Mouse (Mus musculus): ENCODE measurements around the gene Pakap. TPM values are rescaled to one million over a fixed set of nuclear protein-coding genes. Genes with fewer than 3 reads are reported as not detected.
A peak's percentile ranks its signal among the peaks of the same experiment; 100 is the strongest.

Pakap gene
- polyA plus RNA-seq, 1 experiment, result 7.1 TPM

GRCm38 (mm10) chr4:57783391-57783770 is 215.4 kb downstream of the Pakap start:
- no peaks in the 10 kb centered on the region for H3K27me3 ChIP-seq (ENCODE audit: control insufficient read depth, insufficient read depth, insufficient read length)
- no peak for TF ChIP-seq FOSL1 (IDR thresholded peaks at IDR 0.05; ENCODE audit: insufficient read depth, low read length, poor library complexity, severe bottlenecking)
- no peak for TF ChIP-seq USF1 (IDR thresholded peaks at IDR 0.05; ENCODE audit: low read depth)
- no peak for TF ChIP-seq MYOD1 (IDR thresholded peaks at IDR 0.05; ENCODE audit: control insufficient read depth, insufficient read length, low read depth)
- TF ChIP-seq MYOG (IDR thresholded peaks at IDR 0.05; ENCODE audit: control insufficient read depth, extremely low read depth, insufficient read length), result no peak
- TF ChIP-seq CTCF (IDR thresholded peaks at IDR 0.05; ENCODE audit: control insufficient read depth, insufficient read depth, insufficient read length), result no peak
- TF ChIP-seq CEBPB (IDR thresholded peaks at IDR 0.05; ENCODE audit: low read depth), result no peak
- TF ChIP-seq MAX (IDR thresholded peaks at IDR 0.05), result no peak
- H3K79me2 ChIP-seq (ENCODE audit: control insufficient read depth, insufficient read depth), result peaks cover 63% of the 10 kb centered on the region
- peaks cover 22% of the 10 kb centered on the region for H3K79me3 ChIP-seq (ENCODE audit: low read depth)
- H3K36me3 ChIP-seq (ENCODE audit: control insufficient read depth, insufficient read depth), result peaks cover 3% of the 10 kb centered on the region
- peak overlapping the region; percentile 48 for H3K4me3 ChIP-seq (ENCODE audit: insufficient read depth, poor library complexity, severe bottlenecking)
- peak overlapping the region; percentile 78 for H3ac ChIP-seq (ENCODE audit: control insufficient read depth, insufficient read length, low read depth)

- H3K36me3 ChIP-seq (ENCODE audit: control insufficient read depth, insufficient read depth), result peaks cover 3% of the 10 kb centered on the region
- TF ChIP-seq CTCF (IDR thresholded peaks at IDR 0.05; ENCODE audit: control insufficient read depth, insufficient read depth, insufficient read length) (no peak), MAX (IDR thresholded peaks at IDR 0.05) (no peak), FOSL1 (IDR thresholded peaks at IDR 0.05; ENCODE audit: insufficient read depth, low read length, poor library complexity, severe bottlenecking) (no peak), MYOD1 (IDR thresholded peaks at IDR 0.05; ENCODE audit: control insufficient read depth, insufficient read length, low read depth) (no peak), MYOG (IDR thresholded peaks at IDR 0.05; ENCODE audit: control insufficient read depth, extremely low read depth, insufficient read length) (no peak), USF1 (IDR thresholded peaks at IDR 0.05; ENCODE audit: low read depth) (no peak), CEBPB (IDR thresholded peaks at IDR 0.05; ENCODE audit: low read depth) (no peak)
- peaks cover 23% of the 10 kb centered on the region for H3K79me3 ChIP-seq (ENCODE audit: low read depth)
- no peak overlapping the region for H3K4me3 ChIP-seq (ENCODE audit: insufficient read depth, poor library complexity, severe bottlenecking)
- no peak overlapping the region for H3ac ChIP-seq (ENCODE audit: control insufficient read depth, insufficient read length, low read depth)
- peaks cover 69% of the 10 kb centered on the region for H3K79me2 ChIP-seq (ENCODE audit: control insufficient read depth, insufficient read depth)
- no peaks in the 10 kb centered on the region for H3K27me3 ChIP-seq (ENCODE audit: control insufficient read depth, insufficient read depth, insufficient read length)
Measured at GRCm38 (mm10) chr4:57783853-57784600, 216.0 kb downstream of the Pakap start.

- H3K27me3 ChIP-seq (ENCODE audit: control insufficient read depth, insufficient read depth, insufficient read length), result no peaks in the 10 kb centered on the region
- peaks cover 85% of the 10 kb centered on the region for H3K79me2 ChIP-seq (ENCODE audit: control insufficient read depth, insufficient read depth)
- no peak overlapping the region for H3K4me3 ChIP-seq (ENCODE audit: insufficient read depth, poor library complexity, severe bottlenecking)
- H3K79me3 ChIP-seq (ENCODE audit: low read depth), result peaks cover 36% of the 10 kb centered on the region
- peaks cover 3% of the 10 kb centered on the region for H3K36me3 ChIP-seq (ENCODE audit: control insufficient read depth, insufficient read depth)
- no peak for TF ChIP-seq CTCF (IDR thresholded peaks at IDR 0.05; ENCODE audit: control insufficient read depth, insufficient read depth, insufficient read length)
- no peak for TF ChIP-seq FOSL1 (IDR thresholded peaks at IDR 0.05; ENCODE audit: insufficient read depth, low read length, poor library complexity, severe bottlenecking)
- TF ChIP-seq MYOG (IDR thresholded peaks at IDR 0.05; ENCODE audit: control insufficient read depth, extremely low read depth, insufficient read length), result no peak
- no peak for TF ChIP-seq MYOD1 (IDR thresholded peaks at IDR 0.05; ENCODE audit: control insufficient read depth, insufficient read length, low read depth)
- no peak for TF ChIP-seq MAX (IDR thresholded peaks at IDR 0.05)
- TF ChIP-seq CEBPB (IDR thresholded peaks at IDR 0.05; ENCODE audit: low read depth), result no peak
- TF ChIP-seq USF1 (IDR thresholded peaks at IDR 0.05; ENCODE audit: low read depth), result no peak
- no peak overlapping the region for H3ac ChIP-seq (ENCODE audit: control insufficient read depth, insufficient read length, low read depth)
Measured at GRCm38 (mm10) chr4:57788709-57789108, 220.7 kb downstream of the Pakap start.

- Histone ChIP-seq H3K4me3 (ENCODE audit: insufficient read depth, poor library complexity, severe bottlenecking) (no peak overlapping the region), H3K79me2 (ENCODE audit: control insufficient read depth, insufficient read depth) (peaks cover 85% of the 10 kb centered on the region), H3ac (ENCODE audit: control insufficient read depth, insufficient read length, low read depth) (no peak overlapping the region), H3K27me3 (ENCODE audit: control insufficient read depth, insufficient read depth, insufficient read length) (no peaks in the 10 kb centered on the region), H3K79me3 (ENCODE audit: low read depth) (peaks cover 38% of the 10 kb centered on the region), H3K36me3 (ENCODE audit: control insufficient read depth, insufficient read depth) (peaks cover 3% of the 10 kb centered on the region)
- TF ChIP-seq MYOG (IDR thresholded peaks at IDR 0.05; ENCODE audit: control insufficient read depth, extremely low read depth, insufficient read length) (no peak), USF1 (IDR thresholded peaks at IDR 0.05; ENCODE audit: low read depth) (no peak), FOSL1 (IDR thresholded peaks at IDR 0.05; ENCODE audit: insufficient read depth, low read length, poor library complexity, severe bottlenecking) (no peak), MYOD1 (IDR thresholded peaks at IDR 0.05; ENCODE audit: control insufficient read depth, insufficient read length, low read depth) (no peak), CTCF (IDR thresholded peaks at IDR 0.05; ENCODE audit: control insufficient read depth, insufficient read depth, insufficient read length) (no peak), CEBPB (IDR thresholded peaks at IDR 0.05; ENCODE audit: low read depth) (no peak), MAX (IDR thresholded peaks at IDR 0.05) (no peak)
Measured at GRCm38 (mm10) chr4:57789118-57789517, 221.1 kb downstream of the Pakap start.

- Histone ChIP-seq H3K79me2 (ENCODE audit: control insufficient read depth, insufficient read depth) (peaks cover 70% of the 10 kb centered on the region), H3K36me3 (ENCODE audit: control insufficient read depth, insufficient read depth) (no peaks in the 10 kb centered on the region), H3K4me3 (ENCODE audit: insufficient read depth, poor library complexity, severe bottlenecking) (no peak overlapping the region), H3K27me3 (ENCODE audit: control insufficient read depth, insufficient read depth, insufficient read length) (no peaks in the 10 kb centered on the region), H3ac (ENCODE audit: control insufficient read depth, insufficient read length, low read depth) (no peak overlapping the region), H3K79me3 (ENCODE audit: low read depth) (peaks cover 28% of the 10 kb centered on the region)
- TF ChIP-seq MYOG (IDR thresholded peaks at IDR 0.05; ENCODE audit: control insufficient read depth, extremely low read depth, insufficient read length) (no peak), MAX (IDR thresholded peaks at IDR 0.05) (no peak), MYOD1 (IDR thresholded peaks at IDR 0.05; ENCODE audit: control insufficient read depth, insufficient read length, low read depth) (no peak)
Measured at GRCm38 (mm10) chr4:57793989-57794388, 226.0 kb downstream of the Pakap start.
